Mouse (Mus musculus) limb, embryonic 15.5 days (tissue): Measurements from ENCODE around the gene Dpep1. TPM values are rescaled to one million over a fixed set of nuclear protein-coding genes. Genes with fewer than 3 reads are reported as not detected.
"Not testable (repeated sequence)": the region's sequence is repeated elsewhere in the genome, so short reads cannot be mapped to it uniquely, and the experiment has no call there.

Source experiments
- ATAC-seq: fragments of 200-750 bp; cut with Nextera tagmentation; 2 replicates; pipeline ENCODE4 v1.8.0; 2017; ENCODE audit warnings: low read depth, moderate TSS enrichment; ENCODE audit not compliant: insufficient number of reproducible peaks, low FRiP score, low TSS enrichment
- H3K27ac ChIP-seq: fragments of 300-500 bp; sonication (generic); 2 replicates; pipeline ENCODE4 v1.5.1; 2015; ENCODE audit warnings: moderate library complexity, mild to moderate bottlenecking, inconsistent platforms
- H3K27me3 ChIP-seq: fragments of 300-500 bp; sonication (generic); 2 replicates; pipeline ENCODE4 v1.6.1; 2015; ENCODE audit warnings: inconsistent platforms
- H3K36me3 ChIP-seq: fragments of 300-500 bp; sonication (generic); 2 replicates; pipeline ENCODE4 v1.6.1; 2015; ENCODE audit warnings: inconsistent platforms
- H3K4me1 ChIP-seq: fragments of 300-500 bp; sonication (generic); 2 replicates; pipeline ENCODE4 v1.6.1; 2015; ENCODE audit warnings: inconsistent platforms
- H3K4me2 ChIP-seq: fragments of 300-500 bp; sonication (generic); 2 replicates; pipeline ENCODE4 v1.6.1; 2015; ENCODE audit warnings: mild to moderate bottlenecking, inconsistent platforms
- H3K4me3 ChIP-seq: fragments of 300-500 bp; sonication (generic); 2 replicates; pipeline ENCODE4 v1.5.1; 2015; ENCODE audit warnings: mild to moderate bottlenecking, inconsistent platforms
- H3K9ac ChIP-seq: fragments of 300-500 bp; sonication (generic); 2 replicates; pipeline ENCODE4 v1.6.1; 2015; ENCODE audit warnings: inconsistent platforms
- H3K9me3 ChIP-seq: fragments of 300-500 bp; sonication (generic); 2 replicates; pipeline ENCODE4 v1.6.1; 2016; ENCODE audit warnings: inconsistent platforms
- WGBS: fragments of 180-500 bp; shearing (Covaris S2); methylation state at CpG from one replicate; pipeline ENCODE4 v1.1.7; 2015; 5-methylcytosine and 5-hydroxymethylcytosine counted together
- polyA plus RNA-seq: library from polyadenylated mRNA; unstranded; fragments of >200 nt; fragmentation: Nextera tagmentation; extraction: Ambion mirVana; gene quantifications from 2 replicates; pipeline ENCODE4 v1.2.1, GENCODE M21; 2015

Gene Dpep1
- polyA plus RNA-seq, 1 experiment from 2014 or later = 6.9 TPM

GRCm38 (mm10) chr8:123213118-123213772 is 27.2 kb downstream of the Dpep1 start:
- Histone ChIP-seq H3K9ac (peak overlapping the region; percentile 97), H3K4me3 (peak overlapping the region; percentile 98), H3K36me3 (peaks cover 23% of the 10 kb centered on the region), H3K27me3 (no peaks in the 10 kb centered on the region), H3K9me3 (no peaks in the 10 kb centered on the region), H3K4me1 (peaks cover 24% of the 10 kb centered on the region), H3K4me2 (peak overlapping the region; percentile 86), H3K27ac (peak overlapping the region; percentile 43; the same call in 1 of the 2 replicates)
- no peak for ATAC-seq
- WGBS = 13% methylated on average over 22 of the region's 22 CpGs

DNA sequence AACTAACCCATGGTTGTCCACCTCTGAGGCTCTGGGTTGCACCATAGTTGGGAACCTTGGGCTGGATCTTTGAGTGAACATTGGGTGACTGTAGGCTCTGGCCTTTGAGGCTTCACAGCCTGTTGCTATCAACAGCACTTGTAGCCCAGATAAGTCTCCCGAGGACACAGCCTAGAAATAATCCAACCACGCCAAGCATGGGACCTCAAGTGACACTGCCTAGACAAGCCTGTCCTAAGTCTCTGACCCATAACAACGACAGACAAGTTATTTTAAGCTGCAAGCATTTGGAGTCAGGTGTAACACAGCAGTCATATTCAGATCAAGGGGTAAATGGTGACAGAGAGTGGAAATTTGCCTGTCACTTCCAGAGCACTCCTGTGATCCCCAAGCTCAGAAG is 29.4 kb downstream of the Dpep1 start:
- Histone ChIP-seq H3K9me3 (no peaks in the 10 kb centered on the region), H3K4me1 (peaks cover 24% of the 10 kb centered on the region), H3K36me3 (0 out of 2 replicates have a peak, but pooled peaks cover 1% of the 10 kb centered on the region), H3K4me3 (no peak overlapping the region), H3K4me2 (no peak overlapping the region), H3K27me3 (no peaks in the 10 kb centered on the region), H3K27ac (no peak overlapping the region), H3K9ac (no peak overlapping the region)
- ATAC-seq = no peak
- whole genome bisulfite sequencing = 80% methylated on average over 3 of the region's 3 CpGs

DNA sequence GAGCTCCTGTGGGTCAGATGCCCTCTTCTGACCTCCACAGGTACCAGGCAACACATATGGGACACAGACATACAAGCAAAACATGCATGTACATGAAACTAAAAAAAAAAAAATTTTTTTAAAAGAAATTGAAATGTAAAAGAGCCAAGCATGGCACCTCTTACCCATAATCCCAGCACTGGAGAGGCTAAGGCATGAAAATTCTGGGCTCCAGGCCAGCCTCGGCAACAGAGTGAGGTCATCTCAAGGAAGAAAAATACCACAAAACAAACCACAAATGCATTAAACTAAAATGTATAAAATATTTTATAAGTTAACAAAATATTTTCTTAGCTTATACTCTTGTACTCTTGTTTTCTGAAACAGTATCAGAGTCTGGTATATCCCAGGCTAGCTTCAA is 34.9 kb downstream of the Dpep1 start:
- no peaks in the 10 kb centered on the region for H3K27me3 ChIP-seq
- no peaks in the 10 kb centered on the region for H3K9me3 ChIP-seq
- WGBS = 39% methylated on average over 1 of the region's 1 CpGs
- no peak for ATAC-seq
- peaks cover 14% of the 10 kb centered on the region for H3K4me1 ChIP-seq
- H3K36me3 ChIP-seq = no peaks in the 10 kb centered on the region
- H3K27ac ChIP-seq = no peak overlapping the region
- no peak overlapping the region for H3K4me2 ChIP-seq
- no peak overlapping the region for H3K4me3 ChIP-seq
- H3K9ac ChIP-seq = no peak overlapping the region

GRCm38 (mm10) chr8:123224278-123225266 is 38.5 kb downstream of the Dpep1 start, which contains the start of gene Cdk10:
TSS of gene Cdk10 (plus strand) at chr8:123224842.
- H3K36me3 ChIP-seq = peaks cover 27% of the 10 kb centered on the region
- peaks cover 15% of the 10 kb centered on the region for H3K4me1 ChIP-seq
- H3K27ac ChIP-seq = peak within 1 kb of the TSS; percentile 91
- H3K27me3 ChIP-seq = no peaks in the 10 kb centered on the region
- peak within 1 kb of the TSS; percentile 89 for H3K4me3 ChIP-seq
- H3K4me2 ChIP-seq = peak within 1 kb of the TSS; percentile 87
- peak within 1 kb of the TSS; percentile 88 for H3K9ac ChIP-seq
- no peaks in the 10 kb centered on the region for H3K9me3 ChIP-seq
- ATAC-seq = peak; percentile 67; the same call in 1 of the 2 replicates
- whole genome bisulfite sequencing = 3% methylated on average over 59 of the region's 59 CpGs

GRCm38 (mm10) chr8:123228416-123228815 is 42.4 kb downstream of the Dpep1 start:
- Histone ChIP-seq H3K27ac (no peak overlapping the region), H3K9me3 (no peaks in the 10 kb centered on the region), H3K4me3 (no peak overlapping the region), H3K4me2 (no peak overlapping the region), H3K36me3 (peaks cover 34% of the 10 kb centered on the region), H3K9ac (no peak overlapping the region), H3K4me1 (peaks cover 22% of the 10 kb centered on the region), H3K27me3 (peaks cover 11% of the 10 kb centered on the region)
- ATAC-seq = no peak
- 92% methylated on average over 1 of the region's 1 CpGs for WGBS

GRCm38 (mm10) chr8:123230326-123230725 is 44.3 kb downstream of the Dpep1 start:
- not testable (repeated sequence) for H3K9ac ChIP-seq, H3K27ac ChIP-seq, H3K9me3 ChIP-seq, H3K4me3 ChIP-seq, ATAC-seq, H3K4me2 ChIP-seq
- Histone ChIP-seq H3K36me3 (peaks cover 34% of the 10 kb centered on the region), H3K4me1 (peaks cover 25% of the 10 kb centered on the region), H3K27me3 (peaks cover 28% of the 10 kb centered on the region)
- WGBS = 80% methylated on average over 11 of the region's 11 CpGs

DNA sequence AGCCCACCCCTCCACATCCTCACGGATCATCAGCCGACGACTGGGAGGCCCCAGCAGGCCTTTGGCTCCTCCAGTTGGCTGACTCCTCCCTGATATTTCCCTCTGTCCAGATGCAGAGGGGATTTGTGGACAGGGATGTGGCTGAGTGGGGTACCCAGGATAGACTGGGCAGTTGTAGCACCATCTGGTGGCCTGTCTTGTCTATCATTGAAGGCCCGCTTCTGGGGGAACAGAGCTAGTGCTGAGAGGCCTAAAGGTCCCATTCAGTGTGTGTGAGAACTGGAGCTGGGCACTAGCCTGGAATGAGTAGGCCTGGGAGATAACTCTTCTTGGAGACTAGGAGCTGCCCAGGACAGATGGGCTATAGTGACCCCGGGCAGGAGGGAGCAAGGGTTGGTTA is 45.7 kb downstream of the Dpep1 start:
- 61% methylated on average over 5 of the region's 5 CpGs for WGBS
- H3K9me3 ChIP-seq = no peaks in the 10 kb centered on the region
- ATAC-seq = no peak
- H3K9ac ChIP-seq = no peak overlapping the region
- H3K4me1 ChIP-seq = peaks cover 29% of the 10 kb centered on the region
- H3K4me2 ChIP-seq = no peak overlapping the region
- H3K27ac ChIP-seq = no peak overlapping the region
- peaks cover 32% of the 10 kb centered on the region for H3K27me3 ChIP-seq
- peaks cover 34% of the 10 kb centered on the region for H3K36me3 ChIP-seq
- no peak overlapping the region for H3K4me3 ChIP-seq

DNA sequence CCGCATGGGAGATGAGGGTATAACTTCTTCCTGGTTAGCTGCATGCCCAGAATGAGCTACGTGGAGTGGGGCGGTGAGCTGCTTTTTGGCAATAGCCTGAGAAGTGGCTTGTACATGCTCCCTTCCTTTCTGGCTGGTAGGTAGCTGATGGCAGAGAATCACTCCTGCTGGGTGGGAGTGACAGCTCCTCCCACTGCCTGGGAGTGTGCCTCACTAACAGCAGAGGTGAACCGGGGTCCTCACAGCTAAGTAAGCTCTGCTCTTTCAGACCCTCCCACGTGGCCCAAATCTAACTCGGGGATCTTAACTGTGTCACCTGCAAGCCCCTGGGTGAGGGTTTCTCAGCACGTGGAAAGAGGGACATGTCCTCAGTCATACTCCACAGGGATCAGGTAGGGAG is 46.5 kb downstream of the Dpep1 start:
- H3K27me3 ChIP-seq = peaks cover 32% of the 10 kb centered on the region
- H3K36me3 ChIP-seq = peaks cover 26% of the 10 kb centered on the region
- H3K9ac ChIP-seq = no peak overlapping the region
- H3K4me1 ChIP-seq = peaks cover 29% of the 10 kb centered on the region
- ATAC-seq = no peak
- WGBS = 28% methylated on average over 7 of the region's 7 CpGs
- H3K27ac ChIP-seq = no peak overlapping the region
- H3K4me2 ChIP-seq = no peak overlapping the region
- no peaks in the 10 kb centered on the region for H3K9me3 ChIP-seq
- H3K4me3 ChIP-seq = no peak overlapping the region

GRCm38 (mm10) chr8:123233300-123233699 is 47.3 kb downstream of the Dpep1 start:
- H3K9ac ChIP-seq = no peak overlapping the region

GRCm38 (mm10) chr8:123233760-123234159 is 47.7 kb downstream of the Dpep1 start:
- no peak overlapping the region for H3K4me3 ChIP-seq
- H3K27ac ChIP-seq = no peak overlapping the region
- 67% methylated on average over 11 of the region's 11 CpGs for WGBS
- H3K27me3 ChIP-seq = peaks cover 32% of the 10 kb centered on the region
- no peak overlapping the region for H3K4me2 ChIP-seq
- ATAC-seq = no peak
- no peaks in the 10 kb centered on the region for H3K9me3 ChIP-seq
- H3K9ac ChIP-seq = no peak overlapping the region
- peaks cover 15% of the 10 kb centered on the region; the same call in 1 of the 2 replicates for H3K36me3 ChIP-seq
- H3K4me1 ChIP-seq = peaks cover 29% of the 10 kb centered on the region

More at GRCm38 (mm10) chr8:123233300-123233699, 47.3 kb downstream of the Dpep1 start:
- Histone ChIP-seq H3K27me3 (peaks cover 32% of the 10 kb centered on the region), H3K4me2 (no peak overlapping the region), H3K4me1 (peaks cover 29% of the 10 kb centered on the region), H3K36me3 (peaks cover 20% of the 10 kb centered on the region), H3K4me3 (no peak overlapping the region), H3K9me3 (no peaks in the 10 kb centered on the region), H3K27ac (no peak overlapping the region)
- 56% methylated on average over 13 of the region's 13 CpGs for WGBS
- ATAC-seq = no peak

DNA sequence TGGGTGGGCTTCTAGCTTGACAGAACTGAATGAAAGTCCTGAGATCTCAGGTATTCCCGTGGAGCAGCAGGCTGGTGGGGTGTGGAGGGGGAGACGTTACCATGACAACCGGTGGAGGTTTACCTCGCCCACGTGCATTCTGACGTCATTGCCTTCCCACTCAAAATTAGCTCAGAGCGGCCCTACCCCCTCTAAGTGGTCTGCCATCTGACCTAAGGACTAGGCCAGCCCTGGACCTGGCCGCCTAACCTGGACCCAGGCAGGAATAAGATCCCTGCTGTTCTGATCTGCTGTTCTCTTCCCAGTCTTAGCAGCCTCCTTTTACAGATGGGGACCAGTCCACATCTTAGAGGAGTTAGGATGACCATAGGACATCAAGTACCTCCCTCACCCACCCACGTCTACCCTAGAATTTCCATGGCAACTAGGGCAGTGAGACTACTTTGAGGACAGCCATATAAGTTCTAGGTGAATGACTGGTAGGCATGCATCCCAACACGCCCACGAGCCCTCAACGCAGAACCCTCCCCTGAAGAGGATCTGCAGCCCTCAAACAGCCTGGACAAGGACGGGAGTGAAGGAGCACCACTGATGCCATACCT is 49.0 kb downstream of the Dpep1 start:
- WGBS = 29% methylated on average over 13 of the region's 13 CpGs

More for the DNA sequence above, 49.0 kb downstream of the Dpep1 start:
- Histone ChIP-seq H3K27ac (no peak overlapping the region), H3K9ac (peak overlapping the region; percentile 51), H3K9me3 (no peaks in the 10 kb centered on the region), H3K4me2 (peak overlapping the region; percentile 94), H3K36me3 (peaks cover 5% of the 10 kb centered on the region; the same call in 1 of the 2 replicates), H3K4me3 (peak overlapping the region; percentile 54), H3K4me1 (peaks cover 29% of the 10 kb centered on the region), H3K27me3 (peaks cover 32% of the 10 kb centered on the region)
- no peak for ATAC-seq
